Mouse (Mus musculus): Measurements from ENCODE around the gene Pde6c.

GRCm38 (mm10) chr19:38124401-38125218, 8.0 kb upstream of the Pde6c start:
- TF ChIP-seq POLR2A (IDR thresholded peaks at IDR 0.05; ENCODE audit: low read depth, low read length) (no peak), CTCF (IDR thresholded peaks at IDR 0.05; ENCODE audit: extremely low read depth, insufficient read depth, insufficient read length, insufficient replicate concordance) (no peak)

Data from spleen, adult 2 months (tissue).